Mouse (Mus musculus): ENCODE data around the gene Atxn1. TPM values are rescaled to one million over a fixed set of nuclear protein-coding genes. Genes with fewer than 3 reads are reported as not detected.

Atxn1 gene
- polyA plus RNA-seq, 1 experiment from 2014 or later: 5.3 TPM

GRCm38 (mm10) chr13:45897571-45897970 is 67.2 kb downstream of the Atxn1 start:
- H3K27ac ChIP-seq (ENCODE audit: low read length): peak overlapping the region; percentile 27; the same call in 1 of the 2 replicates

GRCm38 (mm10) chr13:45894760-45895159 is 70.0 kb downstream of the Atxn1 start:
- H3K27ac ChIP-seq (ENCODE audit: low read length): no peak overlapping the region
- ATAC-seq: no peak
- H3K4me2 ChIP-seq (ENCODE audit: low read depth, low read length): no peak overlapping the region
- no peak overlapping the region for H3K9ac ChIP-seq (ENCODE audit: low read depth, low read length)
- H3K9me3 ChIP-seq (ENCODE audit: control insufficient read depth, low read length): no peaks in the 10 kb centered on the region
- H3K4me1 ChIP-seq (ENCODE audit: control insufficient read depth, insufficient read depth, low read length): peaks cover 7% of the 10 kb centered on the region
- H3K36me3 ChIP-seq (ENCODE audit: control insufficient read depth, insufficient read depth, low read length): no peaks in the 10 kb centered on the region
- no peak overlapping the region for H3K4me3 ChIP-seq (ENCODE audit: low read length)
- no peaks in the 10 kb centered on the region for H3K27me3 ChIP-seq (replicated peaks; ENCODE audit: control insufficient read depth, insufficient read depth, low read length)
- 67% methylated on average over 10 of the region's 10 CpGs for WGBS

More at GRCm38 (mm10) chr13:45897571-45897970, 67.2 kb downstream of the Atxn1 start:
- H3K9ac ChIP-seq (ENCODE audit: low read depth, low read length): no peak overlapping the region
- H3K4me3 ChIP-seq (ENCODE audit: low read length): no peak overlapping the region
- ATAC-seq: peak; percentile 66; the same call in 1 of the 2 replicates
- H3K36me3 ChIP-seq (ENCODE audit: control insufficient read depth, insufficient read depth, low read length): no peaks in the 10 kb centered on the region
- H3K4me1 ChIP-seq (ENCODE audit: control insufficient read depth, insufficient read depth, low read length): peaks cover 7% of the 10 kb centered on the region
- no peaks in the 10 kb centered on the region for H3K27me3 ChIP-seq (replicated peaks; ENCODE audit: control insufficient read depth, insufficient read depth, low read length)
- no peak overlapping the region for H3K4me2 ChIP-seq (ENCODE audit: low read depth, low read length)
- WGBS: 32% methylated on average over 2 of the region's 2 CpGs
- no peaks in the 10 kb centered on the region for H3K9me3 ChIP-seq (ENCODE audit: control insufficient read depth, low read length)

GRCm38 (mm10) chr13:45894234-45894633 is 70.6 kb downstream of the Atxn1 start:
- no peak overlapping the region for H3K27ac ChIP-seq (ENCODE audit: low read length)
- no peaks in the 10 kb centered on the region for H3K27me3 ChIP-seq (replicated peaks; ENCODE audit: control insufficient read depth, insufficient read depth, low read length)
- H3K9me3 ChIP-seq (ENCODE audit: control insufficient read depth, low read length): no peaks in the 10 kb centered on the region
- H3K4me3 ChIP-seq (ENCODE audit: low read length): no peak overlapping the region
- WGBS: 78% methylated on average over 6 of the region's 6 CpGs
- H3K9ac ChIP-seq (ENCODE audit: low read depth, low read length): no peak overlapping the region
- H3K4me2 ChIP-seq (ENCODE audit: low read depth, low read length): no peak overlapping the region
- H3K36me3 ChIP-seq (ENCODE audit: control insufficient read depth, insufficient read depth, low read length): no peaks in the 10 kb centered on the region
- no peak for ATAC-seq
- peaks cover 7% of the 10 kb centered on the region for H3K4me1 ChIP-seq (ENCODE audit: control insufficient read depth, insufficient read depth, low read length)

- H3K4me3 ChIP-seq (ENCODE audit: low read length): no peak overlapping the region
- H3K9me3 ChIP-seq (ENCODE audit: control insufficient read depth, low read length): no peaks in the 10 kb centered on the region
- no peak overlapping the region for H3K4me2 ChIP-seq (ENCODE audit: low read depth, low read length)
- H3K9ac ChIP-seq (ENCODE audit: low read depth, low read length): no peak overlapping the region
- WGBS: 80% methylated on average over 2 of the region's 2 CpGs
- no peak for ATAC-seq
- H3K27me3 ChIP-seq (replicated peaks; ENCODE audit: control insufficient read depth, insufficient read depth, low read length): no peaks in the 10 kb centered on the region
- no peak overlapping the region for H3K27ac ChIP-seq (ENCODE audit: low read length)
- H3K4me1 ChIP-seq (ENCODE audit: control insufficient read depth, insufficient read depth, low read length): no peaks in the 10 kb centered on the region
- no peaks in the 10 kb centered on the region for H3K36me3 ChIP-seq (ENCODE audit: control insufficient read depth, insufficient read depth, low read length)
These were observed 73.7 kb downstream of the Atxn1 start for GRCm38 (mm10) chr13:45891073-45891472.

- WGBS: 63% methylated on average over 9 of the region's 9 CpGs
- H3K27ac ChIP-seq (ENCODE audit: low read length): no peak overlapping the region
- no peak overlapping the region for H3K4me2 ChIP-seq (ENCODE audit: low read depth, low read length)
- H3K9ac ChIP-seq (ENCODE audit: low read depth, low read length): no peak overlapping the region
- no peaks in the 10 kb centered on the region for H3K4me1 ChIP-seq (ENCODE audit: control insufficient read depth, insufficient read depth, low read length)
- H3K27me3 ChIP-seq (replicated peaks; ENCODE audit: control insufficient read depth, insufficient read depth, low read length): no peaks in the 10 kb centered on the region
- no peak overlapping the region for H3K4me3 ChIP-seq (ENCODE audit: low read length)
- H3K9me3 ChIP-seq (ENCODE audit: control insufficient read depth, low read length): no peaks in the 10 kb centered on the region
- H3K36me3 ChIP-seq (ENCODE audit: control insufficient read depth, insufficient read depth, low read length): no peaks in the 10 kb centered on the region
- ATAC-seq: no peak
These were observed 75.7 kb downstream of the Atxn1 start for GRCm38 (mm10) chr13:45888953-45889749.

- Histone ChIP-seq H3K27ac (ENCODE audit: low read length) (no peak overlapping the region), H3K4me3 (ENCODE audit: low read length) (no peak overlapping the region), H3K4me1 (ENCODE audit: control insufficient read depth, insufficient read depth, low read length) (0 out of 2 replicates have a peak, but pooled peaks cover 3% of the 10 kb centered on the region), H3K27me3 (replicated peaks; ENCODE audit: control insufficient read depth, insufficient read depth, low read length) (no peaks in the 10 kb centered on the region), H3K9ac (ENCODE audit: low read depth, low read length) (no peak overlapping the region), H3K9me3 (ENCODE audit: control insufficient read depth, low read length) (no peaks in the 10 kb centered on the region), H3K36me3 (ENCODE audit: control insufficient read depth, insufficient read depth, low read length) (no peaks in the 10 kb centered on the region), H3K4me2 (ENCODE audit: low read depth, low read length) (no peak overlapping the region)
- WGBS: 82% methylated on average over 7 of the region's 7 CpGs
- no peak for ATAC-seq
These were observed 79.9 kb downstream of the Atxn1 start for GRCm38 (mm10) chr13:45884878-45885277.

- Histone ChIP-seq H3K4me1 (ENCODE audit: control insufficient read depth, insufficient read depth, low read length) (0 out of 2 replicates have a peak, but pooled peaks cover 3% of the 10 kb centered on the region), H3K4me2 (ENCODE audit: low read depth, low read length) (no peak overlapping the region), H3K4me3 (ENCODE audit: low read length) (no peak overlapping the region), H3K27me3 (replicated peaks; ENCODE audit: control insufficient read depth, insufficient read depth, low read length) (no peaks in the 10 kb centered on the region), H3K27ac (ENCODE audit: low read length) (no peak overlapping the region), H3K36me3 (ENCODE audit: control insufficient read depth, insufficient read depth, low read length) (no peaks in the 10 kb centered on the region), H3K9ac (ENCODE audit: low read depth, low read length) (no peak overlapping the region), H3K9me3 (ENCODE audit: control insufficient read depth, low read length) (no peaks in the 10 kb centered on the region)
- WGBS: 71% methylated on average over 10 of the region's 10 CpGs
- ATAC-seq: no peak
These were observed 81.0 kb downstream of the Atxn1 start for GRCm38 (mm10) chr13:45883791-45884238.

GRCm38 (mm10) chr13:45882976-45883440 is 81.8 kb downstream of the Atxn1 start:
- Histone ChIP-seq H3K36me3 (ENCODE audit: control insufficient read depth, insufficient read depth, low read length) (no peaks in the 10 kb centered on the region), H3K27me3 (replicated peaks; ENCODE audit: control insufficient read depth, insufficient read depth, low read length) (no peaks in the 10 kb centered on the region), H3K4me2 (ENCODE audit: low read depth, low read length) (no peak overlapping the region), H3K4me1 (ENCODE audit: control insufficient read depth, insufficient read depth, low read length) (0 out of 2 replicates have a peak, but pooled peaks cover 3% of the 10 kb centered on the region), H3K4me3 (ENCODE audit: low read length) (no peak overlapping the region), H3K9me3 (ENCODE audit: control insufficient read depth, low read length) (no peaks in the 10 kb centered on the region), H3K27ac (ENCODE audit: low read length) (no peak overlapping the region), H3K9ac (ENCODE audit: low read depth, low read length) (no peak overlapping the region)
- no peak for ATAC-seq
- 54% methylated on average over 3 of the region's 3 CpGs for WGBS

GRCm38 (mm10) chr13:45880543-45880845 is 84.3 kb downstream of the Atxn1 start:
- Histone ChIP-seq H3K9me3 (ENCODE audit: control insufficient read depth, low read length) (no peaks in the 10 kb centered on the region), H3K4me3 (ENCODE audit: low read length) (no peak overlapping the region), H3K36me3 (ENCODE audit: control insufficient read depth, insufficient read depth, low read length) (no peaks in the 10 kb centered on the region), H3K4me2 (ENCODE audit: low read depth, low read length) (no peak overlapping the region), H3K9ac (ENCODE audit: low read depth, low read length) (no peak overlapping the region), H3K4me1 (ENCODE audit: control insufficient read depth, insufficient read depth, low read length) (0 out of 2 replicates have a peak, but pooled peaks cover 3% of the 10 kb centered on the region), H3K27me3 (replicated peaks; ENCODE audit: control insufficient read depth, insufficient read depth, low read length) (no peaks in the 10 kb centered on the region), H3K27ac (ENCODE audit: low read length) (no peak overlapping the region)
- WGBS: 74% methylated on average over 5 of the region's 5 CpGs
- ATAC-seq: no peak
